Mouse (Mus musculus) liver, embryonic 12.5 days (tissue): ENCODE results near the gene Ubp1. TPM values are rescaled to one million over a fixed set of nuclear protein-coding genes. Genes with fewer than 3 reads are reported as not detected.
"Not testable (repeated sequence)": the region's sequence is repeated elsewhere in the genome, so short reads cannot be mapped to it uniquely, and the experiment has no call there.

Source experiments
- ATAC-seq: fragments of 200-750 bp; cut with Nextera tagmentation; 2 replicates; pipeline ENCODE4 v1.8.0; 2017; ENCODE audit warnings: moderate number of reproducible peaks, mild to moderate bottlenecking, moderate library complexity
- H3K27ac ChIP-seq: fragments of 300-500 bp; sonication (generic); 2 replicates; pipeline ENCODE4 v1.5.1; 2016; ENCODE audit warnings: mild to moderate bottlenecking
- H3K27me3 ChIP-seq: fragments of 300-500 bp; sonication (generic); replicated peaks from 2 replicates; pipeline ENCODE4 v1.6.1; 2016; ENCODE audit warnings: mild to moderate bottlenecking, moderate library complexity
- H3K36me3 ChIP-seq: fragments of 300-500 bp; sonication (generic); 2 replicates; pipeline ENCODE4 v1.6.1; 2016; ENCODE audit warnings: mild to moderate bottlenecking, moderate library complexity
- H3K4me1 ChIP-seq: fragments of 300-500 bp; sonication (generic); 2 replicates; pipeline ENCODE4 v1.6.1; 2016
- H3K4me2 ChIP-seq: fragments of 300-500 bp; sonication (generic); 2 replicates; pipeline ENCODE4 v1.6.1; 2016; ENCODE audit warnings: mild to moderate bottlenecking, moderate library complexity
- H3K4me3 ChIP-seq: fragments of 300-500 bp; sonication (generic); 2 replicates; pipeline ENCODE4 v1.5.1; 2016; ENCODE audit warnings: mild to moderate bottlenecking, moderate library complexity
- H3K9ac ChIP-seq: fragments of 300-500 bp; sonication (generic); 2 replicates; pipeline ENCODE4 v1.6.1; 2016; ENCODE audit warnings: mild to moderate bottlenecking, moderate library complexity
- H3K9me3 ChIP-seq: fragments of 300-500 bp; sonication (generic); replicated peaks from 2 replicates; pipeline ENCODE4 v1.6.1; 2016; ENCODE audit warnings: mild to moderate bottlenecking, moderate library complexity
- WGBS: fragments of 180-500 bp; shearing (Covaris S2); methylation state at CpG from one replicate; pipeline ENCODE4 v1.1.7; 2016; ENCODE audit not compliant: insufficient replicate concordance; 5-methylcytosine and 5-hydroxymethylcytosine counted together
- polyA plus RNA-seq: library from polyadenylated mRNA; unstranded; fragments of >200 nt; fragmentation: Nextera tagmentation; extraction: Ambion mirVana; gene quantifications from 2 replicates; pipeline ENCODE4 v1.2.1, GENCODE M21; 2016

Ubp1 gene
- polyA plus RNA-seq = 59.8 and 64.6 TPM in 2 replicates

DNA sequence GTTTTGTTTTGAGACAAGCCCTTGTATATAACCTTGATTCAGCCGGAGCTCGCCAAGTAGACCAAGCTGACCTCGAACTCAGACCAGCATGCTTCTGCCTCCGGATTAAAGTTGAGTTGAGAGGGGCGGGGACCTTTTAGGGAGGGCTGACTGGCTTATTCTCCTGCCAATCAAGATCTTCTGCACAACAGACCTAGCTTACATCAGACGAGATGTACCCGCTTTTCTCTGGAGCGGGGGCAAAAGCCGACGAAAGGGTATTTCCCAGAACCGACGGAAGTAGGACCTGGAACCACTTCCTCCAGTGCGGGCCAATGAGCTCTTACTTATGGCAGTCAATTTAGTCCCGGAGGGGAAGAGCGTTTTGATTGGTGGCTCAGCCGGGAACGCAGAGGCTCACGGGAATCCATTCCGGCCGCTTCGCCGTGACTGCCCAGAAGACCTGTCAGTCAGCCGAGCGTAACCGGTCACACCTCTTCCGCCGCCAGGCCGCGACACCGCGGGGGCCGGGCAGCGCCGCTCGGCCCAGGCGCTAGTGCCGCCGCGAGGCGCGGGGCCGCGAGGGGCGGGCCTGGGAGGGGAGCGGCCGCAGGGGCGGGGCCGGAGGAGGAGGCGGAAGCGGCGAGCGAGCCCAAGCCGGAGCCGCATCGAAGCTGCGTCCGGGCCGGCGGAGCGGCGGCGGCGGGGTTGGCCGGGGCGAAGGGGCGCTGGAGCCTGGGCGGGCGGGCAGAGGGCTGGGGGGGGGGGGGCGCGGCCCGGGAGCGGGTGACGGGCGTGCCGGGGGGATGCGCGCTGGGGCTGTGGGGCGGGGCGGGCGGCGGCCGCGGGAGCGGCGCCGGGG, at the start of gene Ubp1:
TSS of gene Ubp1 (plus strand) at position 401 of the 841 bp plus-strand sequence.
- peak within 1 kb of the TSS; percentile 100 for H3K9ac ChIP-seq
- H3K4me1 ChIP-seq = peaks cover 45% of the 10 kb centered on the region
- ATAC-seq = peak; percentile 97
- WGBS = under 1% methylated on average over 36 of the region's 86 CpGs
- 0 out of 2 replicates have a peak, but pooled peaks cover under 1% of the 10 kb centered on the region for H3K36me3 ChIP-seq
- peak within 1 kb of the TSS; percentile 81 for H3K4me2 ChIP-seq
- peak within 1 kb of the TSS; percentile 98 for H3K27ac ChIP-seq
- no peaks in the 10 kb centered on the region for H3K27me3 ChIP-seq
- H3K9me3 ChIP-seq = no peaks in the 10 kb centered on the region
- peak within 1 kb of the TSS; percentile 98 for H3K4me3 ChIP-seq

DNA sequence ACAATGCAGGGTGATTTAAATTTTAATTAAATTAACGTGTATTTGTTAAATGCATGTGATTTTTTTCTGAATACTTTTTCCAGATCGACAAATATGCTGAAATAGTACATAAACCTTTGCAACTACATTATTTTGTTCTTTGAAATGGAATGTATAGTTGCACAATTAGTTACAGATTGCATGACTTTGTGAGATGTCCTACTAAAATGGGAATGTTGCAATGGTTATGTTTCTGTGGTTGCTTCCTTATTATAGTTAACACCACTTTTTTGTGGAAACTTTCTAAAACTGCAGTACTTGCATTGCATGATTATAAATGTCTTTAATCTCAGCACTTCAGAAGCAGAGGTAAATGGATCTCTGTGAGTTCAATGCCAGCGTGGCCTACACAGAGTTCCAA, 35.8 kb upstream of the Ubp1 start:
- no peak overlapping the region for H3K9ac ChIP-seq
- H3K4me2 ChIP-seq = no peak overlapping the region
- no peaks in the 10 kb centered on the region for H3K4me1 ChIP-seq
- ATAC-seq = no peak
- H3K9me3 ChIP-seq = no peaks in the 10 kb centered on the region
- no peaks in the 10 kb centered on the region for H3K27me3 ChIP-seq
- no peak overlapping the region for H3K27ac ChIP-seq
- no peak overlapping the region for H3K4me3 ChIP-seq
- WGBS = 86% methylated on average over 3 of the region's 3 CpGs
- peaks cover 83% of the 10 kb centered on the region for H3K36me3 ChIP-seq

DNA sequence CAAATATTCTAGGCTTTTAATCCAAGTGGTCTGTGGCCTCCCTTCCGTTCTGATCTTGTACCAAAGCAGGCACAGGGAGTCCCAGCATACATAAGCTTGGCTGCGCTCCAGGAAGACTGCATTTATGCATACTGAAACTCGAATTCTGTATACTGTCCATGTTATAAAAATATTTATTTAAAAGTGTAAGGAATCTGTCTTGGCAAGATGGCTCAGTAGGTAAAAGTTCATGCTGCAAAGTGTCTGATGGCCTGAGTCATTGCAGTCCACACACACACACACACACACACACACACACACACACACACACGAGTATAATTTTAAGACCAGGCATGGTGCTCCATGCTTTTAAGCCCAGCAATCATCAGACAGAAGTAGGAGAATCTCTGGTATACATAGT, 27.6 kb upstream of the Ubp1 start:
- no peak for ATAC-seq
- no peaks in the 10 kb centered on the region for H3K4me1 ChIP-seq
- no peaks in the 10 kb centered on the region for H3K9me3 ChIP-seq
- no peak overlapping the region for H3K9ac ChIP-seq
- peaks cover 83% of the 10 kb centered on the region for H3K36me3 ChIP-seq
- H3K27ac ChIP-seq = no peak overlapping the region
- no peak overlapping the region for H3K4me3 ChIP-seq
- WGBS = 79% methylated on average over 4 of the region's 4 CpGs
- H3K4me2 ChIP-seq = no peak overlapping the region
- no peaks in the 10 kb centered on the region for H3K27me3 ChIP-seq

DNA sequence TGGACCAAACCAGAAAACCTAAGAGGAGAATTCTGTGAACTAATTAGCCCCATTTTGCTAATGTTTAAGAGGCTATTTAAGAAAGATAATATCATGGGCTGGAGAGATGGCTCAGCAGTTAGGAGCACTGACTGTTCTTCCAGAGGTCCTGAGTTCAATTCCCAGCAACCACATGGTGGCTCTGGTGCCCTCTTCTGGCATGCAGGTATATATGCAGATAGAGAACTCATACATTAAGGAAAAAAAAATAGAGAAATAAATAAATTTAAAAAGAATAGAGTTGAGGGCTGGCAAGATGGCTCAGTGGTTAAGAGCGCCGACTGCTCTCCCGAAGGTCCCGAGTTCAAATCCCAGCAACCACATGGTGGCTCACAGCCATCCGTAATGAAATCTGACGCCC, 26.4 kb upstream of the Ubp1 start:
- not testable (repeated sequence) for ATAC-seq, H3K27ac ChIP-seq, H3K9ac ChIP-seq, H3K27me3 ChIP-seq, H3K9me3 ChIP-seq, H3K4me3 ChIP-seq, H3K4me2 ChIP-seq, H3K4me1 ChIP-seq
- WGBS = 94% methylated on average over 6 of the region's 6 CpGs
- peaks cover 85% of the 10 kb centered on the region for H3K36me3 ChIP-seq

DNA sequence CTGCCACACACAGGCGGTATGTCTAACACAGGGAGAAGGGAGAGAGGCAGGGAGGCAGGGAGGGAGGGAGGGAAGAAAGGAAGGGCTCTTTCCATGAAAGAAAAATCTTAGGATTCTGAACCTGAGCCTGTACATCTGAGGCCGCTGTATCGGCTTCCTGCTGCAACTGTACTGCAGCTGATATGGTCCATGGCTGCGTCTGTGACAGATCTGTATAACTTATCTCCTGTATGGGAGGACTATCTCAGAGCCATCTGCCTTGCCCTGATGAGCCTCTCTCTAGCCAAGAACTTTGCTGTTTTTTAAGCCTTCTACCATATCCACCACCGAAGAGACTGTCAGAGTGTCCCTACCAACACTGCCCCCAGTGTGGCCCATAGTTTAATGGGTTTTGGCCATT, 14.9 kb upstream of the Ubp1 start:
- Histone ChIP-seq H3K36me3 (peaks cover 60% of the 10 kb centered on the region), H3K4me1 (peaks cover 22% of the 10 kb centered on the region), H3K9ac (peak overlapping the region; percentile 2; the same call in 1 of the 2 replicates), H3K9me3 (no peaks in the 10 kb centered on the region), H3K4me3 (no peak overlapping the region), H3K27ac (peak overlapping the region; percentile 78), H3K4me2 (peak overlapping the region; percentile 52), H3K27me3 (no peaks in the 10 kb centered on the region)
- peak; percentile 98 for ATAC-seq
- WGBS = 52% methylated on average over 5 of the region's 5 CpGs

DNA sequence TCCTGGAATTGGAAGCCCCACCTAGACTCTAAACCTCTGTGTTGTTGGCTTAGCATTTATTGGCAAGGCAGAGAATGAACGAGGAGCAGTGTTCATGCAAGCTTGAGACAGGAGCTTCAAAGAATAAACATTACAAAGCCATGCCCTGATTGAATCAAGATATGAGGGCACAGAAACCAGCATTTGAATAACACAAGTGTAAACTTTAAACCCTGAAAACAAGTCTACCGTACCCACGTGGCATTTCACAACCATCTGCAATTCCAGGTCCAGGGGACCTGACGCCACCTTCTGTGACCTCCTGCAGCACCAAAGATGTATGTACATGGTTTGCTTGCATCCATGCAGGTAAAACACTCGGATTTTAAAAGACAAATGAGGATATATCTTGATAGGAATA, 8.1 kb upstream of the Ubp1 start:
- H3K4me1 ChIP-seq = no peaks in the 10 kb centered on the region
- peaks cover 53% of the 10 kb centered on the region for H3K36me3 ChIP-seq
- no peak overlapping the region for H3K4me3 ChIP-seq
- H3K9me3 ChIP-seq = no peaks in the 10 kb centered on the region
- H3K9ac ChIP-seq = no peak overlapping the region
- no peak overlapping the region for H3K4me2 ChIP-seq
- no peak for ATAC-seq
- no peaks in the 10 kb centered on the region for H3K27me3 ChIP-seq
- H3K27ac ChIP-seq = no peak overlapping the region
- 83% methylated on average over 5 of the region's 5 CpGs for WGBS

DNA sequence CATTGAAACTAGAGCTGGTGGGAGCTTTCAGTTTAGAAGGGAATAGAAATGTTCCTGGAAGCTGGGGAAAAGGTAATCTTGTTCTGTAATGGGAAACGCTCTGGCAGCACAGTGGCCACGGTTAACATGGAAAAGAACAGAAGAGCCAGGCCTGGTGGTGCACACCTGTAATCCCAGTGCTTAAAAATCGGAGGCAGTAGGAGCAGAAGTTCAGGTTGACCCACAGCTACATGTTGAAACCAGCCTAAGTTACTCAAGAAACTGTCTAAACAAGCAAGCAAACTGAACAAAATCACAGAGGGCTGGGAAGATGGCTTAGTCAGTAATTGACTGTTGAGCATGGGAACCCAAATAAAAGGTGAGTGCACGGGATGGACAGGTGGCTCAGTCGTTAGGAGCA, 5.9 kb upstream of the Ubp1 start:
- no peaks in the 10 kb centered on the region for H3K9me3 ChIP-seq
- no peak overlapping the region for H3K4me2 ChIP-seq
- H3K27me3 ChIP-seq = no peaks in the 10 kb centered on the region
- peaks cover 7% of the 10 kb centered on the region for H3K4me1 ChIP-seq
- no peak for ATAC-seq
- 79% methylated on average over 5 of the region's 5 CpGs for WGBS
- no peak overlapping the region for H3K27ac ChIP-seq
- no peak overlapping the region for H3K4me3 ChIP-seq
- peaks cover 45% of the 10 kb centered on the region for H3K36me3 ChIP-seq
- H3K9ac ChIP-seq = no peak overlapping the region

DNA sequence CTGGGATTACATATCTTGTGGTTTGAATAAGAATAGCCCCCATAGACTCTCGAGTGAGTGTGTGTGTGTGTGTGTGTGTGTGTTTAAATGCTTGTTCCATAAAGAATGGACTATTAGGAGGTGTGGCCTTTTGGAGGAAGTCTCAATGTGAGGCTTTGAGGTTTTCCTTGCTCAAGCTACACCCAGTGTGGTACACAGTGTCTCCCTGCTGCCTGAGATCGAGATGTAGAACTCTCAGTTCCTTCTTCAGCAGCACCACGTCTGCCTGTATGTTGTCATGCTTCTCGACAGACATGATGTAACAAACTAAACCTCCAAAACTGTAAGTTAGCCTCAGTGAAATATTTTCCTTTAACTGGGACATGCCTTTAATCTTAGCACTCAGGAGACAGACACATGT, 2.1 kb upstream of the Ubp1 start:
- Histone ChIP-seq H3K27me3 (no peaks in the 10 kb centered on the region), H3K27ac (no peak overlapping the region), H3K9ac (no peak overlapping the region), H3K9me3 (no peaks in the 10 kb centered on the region), H3K36me3 (peaks cover 15% of the 10 kb centered on the region), H3K4me3 (no peak overlapping the region), H3K4me2 (no peak overlapping the region), H3K4me1 (peaks cover 24% of the 10 kb centered on the region)
- WGBS = 27% methylated on average over 4 of the region's 4 CpGs
- no peak for ATAC-seq

DNA sequence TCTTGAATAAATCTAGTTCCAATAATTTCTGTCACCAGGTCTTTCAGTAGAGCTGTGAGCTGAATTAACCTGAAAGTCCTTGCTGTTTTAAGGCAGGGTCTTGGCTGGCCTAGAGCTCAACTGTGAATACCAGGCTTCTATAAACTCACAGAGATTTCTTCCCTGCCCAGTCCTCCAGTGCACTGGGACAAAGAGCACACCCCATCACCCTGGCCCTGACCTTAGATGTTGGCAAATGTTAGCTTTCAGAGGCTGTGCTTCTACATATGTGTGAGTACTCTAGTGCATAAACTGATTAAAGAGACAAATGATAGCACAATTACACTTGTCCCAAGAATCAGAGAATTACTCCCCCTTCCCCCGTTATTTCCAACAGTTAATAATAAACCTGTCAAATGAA, 1.1 kb upstream of the Ubp1 start:
- Histone ChIP-seq H3K9ac (peak overlapping the region; percentile 67; the same call in 1 of the 2 replicates), H3K4me1 (peaks cover 35% of the 10 kb centered on the region), H3K27ac (peak overlapping the region; percentile 98), H3K36me3 (peaks cover 5% of the 10 kb centered on the region; the same call in 1 of the 2 replicates), H3K9me3 (no peaks in the 10 kb centered on the region), H3K4me2 (peak overlapping the region; percentile 73), H3K27me3 (no peaks in the 10 kb centered on the region), H3K4me3 (peak overlapping the region; percentile 98)
- 63% methylated on average over 1 of the region's 1 CpGs for WGBS
- no peak for ATAC-seq

DNA sequence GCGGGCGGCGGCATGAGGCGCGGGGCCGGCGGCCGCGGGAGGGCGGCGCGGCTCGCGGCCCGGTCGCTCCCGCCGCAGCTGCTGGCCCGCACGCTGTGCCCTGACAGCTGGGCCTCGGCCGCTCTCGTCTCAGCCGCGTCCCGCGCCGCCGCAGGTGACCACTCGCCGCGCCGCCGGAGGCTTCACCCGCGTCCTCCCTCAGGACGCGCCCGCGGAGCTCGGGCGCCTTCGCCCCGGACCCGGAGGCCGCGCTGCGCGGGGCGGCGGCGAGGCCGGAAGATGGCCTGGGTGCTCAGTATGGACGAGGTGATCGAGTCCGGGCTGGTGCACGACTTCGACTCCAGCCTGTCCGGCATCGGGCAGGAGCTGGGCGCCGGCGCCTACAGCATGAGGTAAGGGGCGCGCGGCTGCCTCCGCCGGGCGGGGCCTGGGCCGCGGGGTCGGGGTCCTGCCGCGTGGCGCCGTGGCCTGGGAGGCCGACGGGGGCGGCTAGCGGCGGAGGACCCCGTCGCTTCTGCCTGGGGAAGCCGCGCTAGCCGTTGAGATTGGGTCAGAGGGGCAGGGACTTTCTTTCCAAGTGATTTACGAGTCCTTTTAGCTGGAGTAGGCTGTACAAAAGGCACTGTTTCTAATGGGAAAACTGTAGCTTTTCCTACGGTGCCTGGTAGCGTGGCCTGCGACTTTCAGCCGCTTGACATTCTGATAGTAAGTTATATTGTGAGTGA, 803 bp downstream of the Ubp1 start:
- H3K27ac ChIP-seq = peak overlapping the region; percentile 98
- H3K4me1 ChIP-seq = peaks cover 53% of the 10 kb centered on the region
- ATAC-seq = peak; percentile 20; the same call in 1 of the 2 replicates
- no peaks in the 10 kb centered on the region for H3K27me3 ChIP-seq
- H3K36me3 ChIP-seq = 0 out of 2 replicates have a peak, but pooled peaks cover 6% of the 10 kb centered on the region
- WGBS = under 1% methylated on average over 70 of the region's 91 CpGs
- H3K9me3 ChIP-seq = no peaks in the 10 kb centered on the region
- H3K4me3 ChIP-seq = peak overlapping the region; percentile 98
- H3K9ac ChIP-seq = peak overlapping the region; percentile 100
- peak overlapping the region; percentile 81 for H3K4me2 ChIP-seq

DNA sequence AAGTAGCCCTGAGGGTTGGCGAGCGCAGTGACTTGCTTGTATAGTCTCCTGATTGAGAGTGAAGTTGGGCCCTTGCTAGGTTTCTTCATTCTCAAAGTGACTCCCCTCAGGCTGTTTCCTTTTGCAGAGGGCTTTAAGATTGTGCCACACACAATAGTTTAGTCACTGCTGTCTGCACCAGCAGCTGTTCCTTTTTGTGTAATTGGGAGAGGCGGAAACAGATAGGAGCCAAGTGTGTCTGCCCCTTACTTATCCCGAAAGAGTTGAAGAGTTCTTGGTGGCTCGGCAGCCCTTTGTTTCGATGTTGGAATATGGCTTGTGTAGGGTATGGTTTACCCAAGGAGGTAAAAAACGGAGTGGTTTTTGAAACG, 1.4 kb downstream of the Ubp1 start:
- Histone ChIP-seq H3K9ac (peak overlapping the region; percentile 100), H3K4me1 (peaks cover 57% of the 10 kb centered on the region), H3K27ac (peak overlapping the region; percentile 98), H3K4me2 (peak overlapping the region; percentile 81), H3K9me3 (no peaks in the 10 kb centered on the region), H3K27me3 (no peaks in the 10 kb centered on the region), H3K36me3 (0 out of 2 replicates have a peak, but pooled peaks cover 6% of the 10 kb centered on the region), H3K4me3 (peak overlapping the region; percentile 98)
- WGBS = 3% methylated on average over 8 of the region's 8 CpGs
- no peak for ATAC-seq

DNA sequence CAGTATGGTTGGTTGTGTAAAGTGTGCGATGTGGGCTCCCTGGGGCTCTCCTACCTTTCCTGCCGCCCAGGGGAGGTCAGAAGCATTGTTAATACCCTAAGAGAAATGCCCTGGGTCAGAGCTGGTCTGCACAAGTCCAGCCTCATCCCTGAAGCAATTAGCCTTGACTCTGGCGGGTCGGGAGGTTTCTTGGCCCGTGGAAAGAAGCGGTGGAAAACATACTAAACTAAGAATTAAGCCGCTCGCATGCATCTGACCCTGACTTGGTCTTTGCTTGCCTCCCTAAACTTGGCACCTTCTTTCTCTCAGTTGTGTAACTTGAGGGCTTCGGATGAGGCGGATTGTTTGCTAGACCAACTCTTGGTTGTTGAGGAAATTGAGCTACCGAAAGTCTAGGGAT, 1.8 kb downstream of the Ubp1 start:
- no peak for ATAC-seq
- peak overlapping the region; percentile 98 for H3K27ac ChIP-seq
- H3K4me3 ChIP-seq = peak overlapping the region; percentile 98
- 13% methylated on average over 11 of the region's 11 CpGs for WGBS
- peak overlapping the region; percentile 100 for H3K9ac ChIP-seq
- no peaks in the 10 kb centered on the region for H3K9me3 ChIP-seq
- H3K4me1 ChIP-seq = peaks cover 61% of the 10 kb centered on the region
- H3K4me2 ChIP-seq = peak overlapping the region; percentile 81
- 0 out of 2 replicates have a peak, but pooled peaks cover 6% of the 10 kb centered on the region for H3K36me3 ChIP-seq
- no peaks in the 10 kb centered on the region for H3K27me3 ChIP-seq
